Mouse (Mus musculus) intestine, postnatal 0 days (tissue): ENCODE measurements around the gene Rab42. TPM values are rescaled to one million over a fixed set of nuclear protein-coding genes. Genes with fewer than 3 reads are reported as not detected.

Source experiments
- ATAC-seq: fragments of 200-750 bp; cut with Nextera tagmentation; 2 replicates; pipeline ENCODE4 v1.8.0; 2017; ENCODE audit warnings: mild to moderate bottlenecking, moderate TSS enrichment, moderate library complexity
- H3K27ac ChIP-seq: fragments of 300-500 bp; sonication (generic); 2 replicates; pipeline ENCODE4 v1.5.1; 2014; ENCODE audit warnings: mild to moderate bottlenecking, low read depth, low read length, moderate library complexity
- H3K27me3 ChIP-seq: fragments of 300-500 bp; sonication (generic); replicated peaks from 2 replicates; pipeline ENCODE4 v1.6.1; 2014; ENCODE audit warnings: low read length, mixed read lengths; ENCODE audit not compliant: control insufficient read depth, insufficient read depth
- H3K36me3 ChIP-seq: fragments of 300-500 bp; sonication (generic); 2 replicates; pipeline ENCODE4 v1.6.1; 2014; ENCODE audit warnings: mild to moderate bottlenecking, moderate library complexity; ENCODE audit not compliant: control insufficient read depth, insufficient read depth
- H3K4me1 ChIP-seq: fragments of 300-500 bp; sonication (generic); replicated peaks from 2 replicates; pipeline ENCODE4 v1.6.1; 2014; ENCODE audit warnings: antibody characterized with exemption, low read length, mixed read lengths; ENCODE audit not compliant: control insufficient read depth, insufficient read depth
- H3K4me2 ChIP-seq: fragments of 300-500 bp; sonication (generic); replicated peaks from 2 replicates; pipeline ENCODE4 v1.6.1; 2014; ENCODE audit warnings: low read depth, mild to moderate bottlenecking, moderate library complexity
- H3K4me3 ChIP-seq: fragments of 300-500 bp; sonication (generic); 2 replicates; pipeline ENCODE4 v1.5.1; 2014; ENCODE audit warnings: low read depth, low read length
- H3K9ac ChIP-seq: fragments of 300-500 bp; sonication (generic); 2 replicates; pipeline ENCODE4 v1.6.1; 2014; ENCODE audit warnings: mild to moderate bottlenecking, low read depth, low read length
- H3K9me3 ChIP-seq: fragments of 300-500 bp; sonication (generic); 2 replicates; pipeline ENCODE4 v1.6.1; 2016; ENCODE audit warnings: mixed run types; ENCODE audit not compliant: control insufficient read depth
- CTCF ChIP-seq: sonication (generic); IDR thresholded peaks from 2 replicates; pipeline ENCODE4 v1.5.1; 2016; ENCODE audit warnings: low read depth, mild to moderate bottlenecking, control low read depth, antibody characterized with exemption, moderate library complexity
- WGBS: fragments of 180-500 bp; shearing (Covaris S2); extraction: QIAGEN DNeasy Blood & Tissue Kit; methylation state at CpG from one replicate; pipeline ENCODE4 v1.1.7; 2014; 5-methylcytosine and 5-hydroxymethylcytosine counted together
- polyA plus RNA-seq: library from polyadenylated mRNA; unstranded; fragments of >200 nt; fragmentation: Nextera tagmentation; extraction: Ambion mirVana; gene quantifications from 2 replicates; pipeline ENCODE4 v1.2.1, GENCODE M21; 2015

Rab42 gene
- polyA plus RNA-seq, 1 experiment from 2014 or later = 48.3 TPM

- peak; percentile 79 for ATAC-seq
- no peaks in the 10 kb centered on the region for H3K4me1 ChIP-seq
- under 1% methylated on average over 35 of the region's 35 CpGs for WGBS
- no peaks in the 10 kb centered on the region for H3K36me3 ChIP-seq
- peak overlapping the region; percentile 30 for H3K4me3 ChIP-seq
- peak overlapping the region; percentile 97 for H3K27ac ChIP-seq
- no peaks in the 10 kb centered on the region for H3K27me3 ChIP-seq
- peak overlapping the region; percentile 61 for H3K4me2 ChIP-seq
- TF ChIP-seq CTCF = peak; percentile 81
- no peaks in the 10 kb centered on the region for H3K9me3 ChIP-seq
- H3K9ac ChIP-seq = peak overlapping the region; percentile 61
Measured at GRCm38 (mm10) chr4:132269740-132270560, 33.2 kb downstream of the Rab42 start.

GRCm38 (mm10) chr4:132268871-132269739, 34.1 kb downstream of the Rab42 start:
- H3K36me3 ChIP-seq = no peaks in the 10 kb centered on the region
- ATAC-seq = no peak
- peak; percentile 67 for TF ChIP-seq CTCF
- no peaks in the 10 kb centered on the region for H3K4me1 ChIP-seq
- no peak overlapping the region for H3K4me3 ChIP-seq
- H3K27ac ChIP-seq = peak overlapping the region; percentile 97
- H3K9ac ChIP-seq = no peak overlapping the region
- peak overlapping the region; percentile 61; the same call in 1 of the 2 replicates for H3K4me2 ChIP-seq
- H3K27me3 ChIP-seq = no peaks in the 10 kb centered on the region
- no peaks in the 10 kb centered on the region for H3K9me3 ChIP-seq
- 8% methylated on average over 6 of the region's 6 CpGs for WGBS

GRCm38 (mm10) chr4:132266835-132267349, 36.3 kb downstream of the Rab42 start:
- H3K36me3 ChIP-seq = no peaks in the 10 kb centered on the region
- no peak overlapping the region for H3K27ac ChIP-seq
- H3K9ac ChIP-seq = no peak overlapping the region
- H3K4me1 ChIP-seq = 0 out of 2 replicates have a peak, but pooled peaks cover 2% of the 10 kb centered on the region
- H3K9me3 ChIP-seq = no peaks in the 10 kb centered on the region
- TF ChIP-seq CTCF = no peak
- WGBS = 80% methylated on average over 3 of the region's 3 CpGs
- no peak overlapping the region for H3K4me3 ChIP-seq
- no peaks in the 10 kb centered on the region for H3K27me3 ChIP-seq
- no peak for ATAC-seq
- H3K4me2 ChIP-seq = no peak overlapping the region

- H3K27me3 ChIP-seq = no peaks in the 10 kb centered on the region
Measured at GRCm38 (mm10) chr4:132263313-132263712, 39.9 kb downstream of the Rab42 start.

GRCm38 (mm10) chr4:132262358-132262616, 40.9 kb downstream of the Rab42 start:
- Histone ChIP-seq H3K9ac (no peak overlapping the region), H3K27ac (no peak overlapping the region), H3K4me1 (peaks cover 9% of the 10 kb centered on the region; the same call in 1 of the 2 replicates), H3K9me3 (no peaks in the 10 kb centered on the region), H3K4me3 (no peak overlapping the region), H3K36me3 (no peaks in the 10 kb centered on the region), H3K4me2 (no peak overlapping the region), H3K27me3 (no peaks in the 10 kb centered on the region)
- 70% methylated on average over 5 of the region's 5 CpGs for WGBS
- ATAC-seq = no peak
- TF ChIP-seq CTCF = no peak

More at GRCm38 (mm10) chr4:132263313-132263712, 39.9 kb downstream of the Rab42 start:
- no peak for ATAC-seq
- no peak overlapping the region for H3K27ac ChIP-seq
- H3K4me3 ChIP-seq = no peak overlapping the region
- WGBS = 88% methylated on average over 7 of the region's 7 CpGs
- no peak for TF ChIP-seq CTCF
- H3K9ac ChIP-seq = no peak overlapping the region
- peaks cover 9% of the 10 kb centered on the region; the same call in 1 of the 2 replicates for H3K4me1 ChIP-seq
- H3K36me3 ChIP-seq = no peaks in the 10 kb centered on the region
- no peaks in the 10 kb centered on the region for H3K9me3 ChIP-seq
- H3K4me2 ChIP-seq = no peak overlapping the region
